Mouse (Mus musculus) ES-E14 (cell line): ENCODE measurements around the gene Glyr1.

Source experiments
- CHD2 ChIP-seq: IDR thresholded peaks from 2 replicates; pipeline ENCODE4 v1.6.1; 2014; ENCODE audit warnings: mild to moderate bottlenecking, low read depth, low read length, inconsistent platforms
- HCFC1 ChIP-seq: IDR thresholded peaks from 2 replicates; pipeline ENCODE4 v1.6.1; 2012; ENCODE audit warnings: low read length, inconsistent platforms, borderline replicate concordance; ENCODE audit not compliant: insufficient read depth
- MAFK ChIP-seq: IDR thresholded peaks from 2 replicates; pipeline ENCODE4 v1.6.1; 2014; ENCODE audit warnings: mild to moderate bottlenecking, low read depth, low read length, inconsistent platforms; ENCODE audit not compliant: insufficient read depth
- ZC3H11A ChIP-seq: IDR thresholded peaks from 2 replicates; pipeline ENCODE4 v1.6.1; 2012; ENCODE audit warnings: low read depth, mild to moderate bottlenecking, inconsistent platforms, low read length, borderline replicate concordance
- ZNF384 ChIP-seq: IDR thresholded peaks from 2 replicates; pipeline ENCODE4 v1.6.1; 2012; ENCODE audit warnings: low read depth, low read length, inconsistent platforms

GRCm38 (mm10) chr16:5089021-5089420 is 39.4 kb upstream of the Glyr1 start:
- TF ChIP-seq ZNF384 = no peak
- TF ChIP-seq CHD2 = no peak
- no peak for TF ChIP-seq HCFC1
- TF ChIP-seq MAFK = no peak
- no peak for TF ChIP-seq ZC3H11A
